Mouse (Mus musculus) v-Abl transformed pro-B cells (cell line): ENCODE results near the gene Hist1h2bq.

ENCODE experiments used
- in situ Hi-C, 2 experiments: fragments of 400-800 bp; cut with MboI; formaldehyde crosslinking; loops; one replicate each; pipeline ENCODE4 v1.15.1; 2025; ENCODE audit not compliant: unreplicated experiment in 2 of 2

Gene Hist1h2bq

DNA sequence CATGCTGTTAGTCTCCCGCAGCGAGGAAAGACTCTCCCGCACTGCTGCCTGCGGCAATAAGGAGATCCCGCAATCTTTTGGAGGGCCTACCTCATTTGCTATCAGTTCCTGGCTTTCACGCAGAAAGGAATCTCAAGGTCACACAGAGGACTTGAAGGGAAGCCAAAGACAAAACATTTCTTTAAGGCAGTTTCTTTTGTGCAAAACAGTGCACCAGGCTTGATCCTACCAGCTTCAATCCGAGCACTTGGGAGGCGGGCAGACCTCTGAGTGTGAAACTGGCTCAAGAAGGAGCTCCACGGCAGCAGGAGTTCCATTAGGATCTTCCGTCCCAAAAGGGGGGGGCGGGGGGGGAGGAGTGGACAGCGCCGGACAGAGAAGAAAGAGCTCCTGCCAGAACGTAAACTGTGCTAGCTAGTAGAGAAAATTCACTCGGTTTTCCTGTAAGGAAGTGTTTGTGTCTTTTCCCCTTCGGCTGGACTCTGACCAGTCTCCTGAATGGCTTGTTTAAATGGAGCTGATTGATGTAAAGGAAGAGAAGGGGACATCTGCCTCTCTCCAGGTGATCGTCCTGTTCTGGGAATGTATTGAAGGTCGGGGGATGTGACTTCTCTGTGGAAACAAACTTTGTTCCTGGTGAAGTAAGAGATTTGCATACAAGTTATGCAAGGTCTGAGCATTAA, 19.3 kb downstream of the Hist1h2bq start:
- in situ Hi-C loops: loop anchor here in 1 of 2 experiments (10.0 to 25.0 kb wide), 3 partner anchors 56 to 1972 kb away; partner anchors contain the start of genes Hist1h1a, Hist1h2ab, Hist1h3a and Hist1h3b

DNA sequence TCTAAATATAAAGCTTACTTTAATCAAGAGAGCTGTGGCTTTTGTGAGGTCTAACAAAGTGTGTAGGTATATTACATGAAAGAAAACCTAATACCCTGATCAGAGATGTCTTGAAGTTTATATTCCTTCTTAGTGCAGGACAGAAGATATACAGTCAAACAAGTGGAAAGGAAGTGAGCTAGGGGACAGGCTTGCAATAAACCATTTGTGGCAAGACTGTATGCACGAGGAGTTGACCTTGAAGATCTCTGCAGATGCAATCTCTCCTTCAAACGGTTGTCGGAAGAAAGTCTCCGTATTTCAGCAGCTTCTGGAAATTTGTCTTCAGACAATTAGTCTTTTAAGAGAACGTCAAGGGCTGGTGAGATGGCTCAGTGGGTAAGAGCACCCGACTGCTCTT, 20.1 kb downstream of the Hist1h2bq start:
- in situ Hi-C loops: loop anchor here (10.0 to 25.0 kb wide), 4 partner anchors 55 to 1972 kb away; partner anchors contain the start of genes Hist1h4j (in 2 of the 2), Hist1h1a (in 1 of the 2), Hist1h2ab (in 1 of the 2) and Hist1h2ai (in 1 of the 2)

DNA sequence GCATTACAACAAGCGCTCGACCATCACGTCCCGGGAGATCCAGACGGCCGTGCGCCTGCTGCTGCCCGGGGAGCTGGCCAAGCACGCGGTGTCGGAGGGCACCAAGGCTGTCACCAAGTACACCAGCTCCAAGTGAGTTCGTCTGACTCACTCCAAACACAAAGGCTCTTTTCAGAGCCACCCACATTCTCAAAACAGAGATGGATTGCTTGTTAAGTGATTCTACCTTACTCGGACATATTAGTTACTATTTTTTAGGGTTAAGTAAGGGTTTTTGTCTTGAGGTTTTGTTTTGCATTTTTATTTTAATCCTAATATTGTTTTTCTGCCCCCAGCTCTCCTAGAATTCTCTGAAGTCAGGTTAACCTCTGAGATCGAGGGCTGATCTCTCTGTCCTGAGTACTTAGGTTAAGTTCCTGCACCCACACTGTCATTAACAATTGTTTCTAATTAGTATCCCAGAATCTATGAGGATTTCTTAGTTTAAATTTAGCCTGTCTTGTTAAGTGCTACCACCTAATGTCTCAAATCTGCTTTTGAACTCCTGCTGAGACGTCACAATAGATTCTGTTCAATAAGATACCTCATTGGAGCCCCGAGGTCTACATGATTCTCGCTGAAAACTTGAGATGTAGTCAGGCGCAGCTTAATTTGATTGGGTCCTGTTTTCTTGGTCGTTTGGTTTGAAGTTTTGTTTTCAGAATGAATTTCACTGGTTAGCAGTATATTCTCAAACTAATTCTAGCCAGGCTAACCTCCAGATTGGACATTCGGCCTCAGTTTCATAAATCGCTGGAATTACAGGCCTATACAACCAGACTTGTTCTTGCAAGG, 22.0 kb downstream of the Hist1h2bq start:
- in situ Hi-C loops: loop anchor here (10.0 to 25.0 kb wide), 4 partner anchors 53 to 1974 kb away; partner anchors contain the start of genes Hist1h1a (in 1 of the 2), Hist1h2ab (in 1 of the 2), Hist1h2ai (in 1 of the 2) and Hist1h2bl (in 1 of the 2)

DNA sequence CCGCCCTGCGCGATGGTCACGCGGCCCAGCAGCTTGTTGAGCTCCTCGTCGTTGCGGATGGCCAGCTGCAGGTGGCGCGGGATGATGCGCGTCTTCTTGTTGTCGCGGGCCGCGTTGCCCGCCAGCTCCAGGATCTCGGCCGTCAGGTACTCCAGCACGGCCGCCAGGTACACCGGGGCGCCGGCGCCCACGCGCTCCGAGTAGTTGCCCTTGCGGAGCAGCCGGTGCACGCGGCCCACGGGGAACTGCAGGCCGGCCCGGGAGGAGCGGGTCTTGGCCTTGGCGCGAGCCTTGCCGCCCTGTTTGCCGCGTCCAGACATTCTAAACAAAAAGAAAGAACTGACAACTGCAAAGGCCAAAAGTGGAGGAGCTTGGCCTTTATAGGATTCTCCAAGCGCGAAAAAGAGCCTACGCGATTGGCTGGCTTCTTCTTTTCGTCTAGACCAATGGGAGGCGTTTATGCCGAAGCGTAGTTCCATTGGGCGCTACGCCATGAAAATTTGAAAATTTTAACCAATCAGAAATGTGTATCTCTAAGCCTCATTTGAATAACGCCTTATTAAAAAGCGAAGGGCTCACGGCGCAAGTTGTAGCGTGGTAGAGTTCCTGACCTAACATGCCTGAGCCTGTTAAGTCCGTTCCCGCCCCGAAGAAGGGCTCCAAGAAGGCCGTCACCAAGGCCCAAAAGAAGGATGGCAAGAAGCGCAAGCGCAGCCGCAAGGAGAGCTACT, 22.9 kb downstream of the Hist1h2bq start, which contains the start of the genes Hist1h2an and Hist1h2bp:
TSS of gene Hist1h2an (minus strand) at position 320 of the 731 bp plus-strand sequence.
TSS of gene Hist1h2bp (plus strand) at position 563 of the 731 bp plus-strand sequence.
- in situ Hi-C loops: loop anchor here (10.0 to 25.0 kb wide), 4 partner anchors 52 to 1975 kb away; partner anchors contain the start of genes Hist1h1a (in 1 of the 2), Hist1h2ab (in 1 of the 2), Hist1h2ai (in 1 of the 2) and Hist1h2bl (in 1 of the 2)

DNA sequence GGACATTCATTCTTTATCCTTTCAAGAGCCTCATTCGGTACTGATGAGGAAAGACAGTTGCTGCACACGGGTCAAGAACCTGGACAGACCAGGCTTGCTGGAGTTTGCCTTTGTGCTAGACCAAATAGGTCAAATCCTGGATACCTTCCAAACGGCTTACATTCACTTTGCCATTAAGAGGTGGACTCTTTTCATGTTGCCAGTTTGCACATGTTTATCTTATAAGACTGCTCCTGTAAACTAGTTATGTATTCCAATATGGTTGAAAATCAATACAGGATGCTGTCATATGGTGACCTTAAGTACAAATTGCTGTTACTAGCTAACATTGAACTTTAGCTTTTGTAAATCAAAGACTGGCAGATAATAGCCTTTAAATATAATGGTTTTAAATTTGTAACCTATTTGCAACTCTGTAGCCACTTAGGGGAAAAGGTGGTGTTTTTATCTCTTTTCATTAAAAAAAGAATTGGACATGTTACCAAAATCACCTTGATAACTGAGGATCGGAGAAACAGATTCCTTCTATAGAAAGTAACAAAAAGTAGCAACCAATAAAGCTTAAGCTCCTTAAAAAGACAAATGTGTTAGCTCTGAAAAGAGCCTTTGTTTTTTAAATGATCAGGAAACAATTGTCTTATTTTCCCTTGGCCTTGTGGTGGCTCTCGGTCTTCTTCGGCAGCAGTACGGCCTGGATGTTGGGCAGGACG, 23.7 kb downstream of the Hist1h2bq start:
- in situ Hi-C loops: loop anchor here (10.0 to 25.0 kb wide), 4 partner anchors 52 to 1976 kb away; partner anchors contain the start of genes Hist1h1a (in 1 of the 2), Hist1h2ab (in 1 of the 2), Hist1h2ai (in 1 of the 2) and Hist1h2bl (in 1 of the 2)

DNA sequence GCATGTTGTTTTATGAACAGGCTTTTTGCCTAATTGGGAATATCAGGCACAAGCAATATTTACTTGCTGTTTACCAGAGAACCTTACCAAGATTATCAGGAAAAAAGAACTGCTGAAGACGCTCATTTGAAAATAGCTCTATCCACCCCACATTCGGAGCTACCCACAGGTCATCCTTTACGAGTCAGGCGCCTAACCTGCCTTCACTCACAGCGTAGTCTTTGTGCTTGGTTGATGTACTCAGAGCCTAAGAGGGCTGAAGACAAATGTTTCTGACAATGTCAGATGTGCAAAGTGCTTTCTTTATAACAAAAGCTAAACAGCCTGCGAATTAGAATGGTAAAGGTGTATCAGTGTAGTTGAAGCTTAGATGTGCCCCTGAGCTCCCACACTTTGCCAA, 25.7 kb downstream of the Hist1h2bq start:
- in situ Hi-C loops: loop anchor here (10.0 to 25.0 kb wide), 4 partner anchors 50 to 1978 kb away; partner anchors contain the start of genes Hist1h1a (in 1 of the 2), Hist1h2ab (in 1 of the 2), Hist1h2ai (in 1 of the 2) and Hist1h2bl (in 1 of the 2)

DNA sequence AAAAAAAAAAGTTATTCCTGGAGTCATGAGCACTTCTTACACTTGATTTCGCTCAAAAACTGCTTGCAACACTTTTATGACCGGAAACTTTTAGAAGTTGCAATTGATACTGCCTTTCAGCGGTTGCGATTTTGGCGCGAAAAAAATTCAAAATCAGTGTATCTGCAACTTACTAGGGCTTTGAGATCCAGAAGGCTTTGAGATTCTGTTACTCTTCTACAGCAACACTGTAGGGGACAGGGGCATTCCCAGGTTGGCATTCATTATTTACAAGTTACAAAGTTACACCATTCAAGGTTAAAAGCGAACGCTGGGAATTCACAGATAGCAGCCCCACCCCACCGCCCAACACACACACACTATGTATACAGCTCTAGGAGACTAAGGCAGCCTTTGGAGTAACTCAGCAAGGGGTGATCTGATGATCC, 26.2 kb downstream of the Hist1h2bq start:
- in situ Hi-C loops: loop anchor here (10.0 to 25.0 kb wide), 4 partner anchors 49 to 1979 kb away; partner anchors contain the start of genes Hist1h1a (in 1 of the 2), Hist1h2ab (in 1 of the 2), Hist1h2ai (in 1 of the 2) and Hist1h2bl (in 1 of the 2)

DNA sequence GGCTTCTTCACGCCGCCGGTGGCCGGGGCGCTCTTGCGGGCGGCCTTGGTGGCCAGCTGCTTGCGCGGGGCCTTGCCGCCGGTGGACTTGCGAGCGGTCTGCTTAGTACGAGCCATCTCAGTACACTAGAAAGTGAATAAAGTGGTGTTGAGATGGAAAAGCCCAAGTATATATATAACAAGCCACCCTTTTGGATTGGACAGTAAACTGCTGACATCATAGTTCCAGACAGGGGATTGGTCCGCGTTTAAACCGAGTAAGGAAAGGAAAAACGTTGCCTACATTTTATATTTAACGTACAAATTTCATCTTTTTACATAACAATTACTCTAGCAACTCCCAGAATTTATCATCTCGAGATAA, 26.8 kb downstream of the Hist1h2bq start, which contains the start of gene Hist1h3i:
TSS of gene Hist1h3i (minus strand) at position 116 of the 363 bp plus-strand sequence.
- in situ Hi-C loops: loop anchor here (10.0 to 25.0 kb wide), 4 partner anchors 48 to 1979 kb away; partner anchors contain the start of genes Hist1h1a (in 1 of the 2), Hist1h2ab (in 1 of the 2), Hist1h2ai (in 1 of the 2) and Hist1h2bl (in 1 of the 2)

DNA sequence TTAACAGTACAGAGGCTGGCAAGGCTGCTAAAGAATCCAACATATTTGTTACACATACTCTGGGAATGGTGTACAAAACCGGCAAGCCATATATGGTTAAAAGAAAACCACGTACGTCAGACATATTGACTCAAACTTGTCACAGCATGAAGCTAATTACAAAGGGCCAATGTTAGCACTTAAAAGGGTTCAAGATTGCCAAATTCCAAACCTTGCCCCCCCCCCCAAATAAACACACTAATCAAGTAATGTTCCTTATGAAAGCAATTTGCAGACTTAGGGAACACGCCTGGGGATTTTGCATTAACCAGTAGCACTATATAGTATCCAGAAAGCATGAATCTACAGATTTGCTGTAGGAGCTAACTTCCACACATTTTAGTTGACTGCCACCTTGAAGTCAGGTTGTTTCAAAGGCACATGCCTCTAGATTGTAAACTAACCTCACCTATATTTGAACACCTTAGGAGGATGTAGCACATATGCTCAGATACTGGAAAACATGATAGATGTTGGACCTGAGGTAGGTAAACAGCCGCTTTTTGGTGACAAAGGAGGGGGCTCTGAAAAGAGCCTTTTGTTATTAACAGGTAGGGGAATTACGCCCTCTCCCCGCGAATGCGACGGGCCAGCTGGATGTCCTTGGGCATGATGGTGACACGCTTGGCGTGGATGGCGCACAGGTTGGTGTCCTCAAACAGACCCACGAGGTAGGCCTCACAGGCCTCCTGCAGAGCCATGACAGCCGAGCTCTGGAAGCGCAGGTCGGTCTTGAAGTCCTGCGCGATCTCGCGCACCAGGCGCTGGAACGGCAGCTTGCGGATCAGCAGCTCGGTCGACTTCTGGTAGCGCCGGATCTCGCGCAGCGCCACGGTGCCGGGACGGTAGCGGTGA, 27.4 kb downstream of the Hist1h2bq start:
- in situ Hi-C loops: loop anchor here (10.0 to 25.0 kb wide), 4 partner anchors 48 to 1980 kb away; partner anchors contain the start of genes Hist1h1a (in 1 of the 2), Hist1h2ab (in 1 of the 2), Hist1h2ai (in 1 of the 2) and Hist1h2bl (in 1 of the 2)

DNA sequence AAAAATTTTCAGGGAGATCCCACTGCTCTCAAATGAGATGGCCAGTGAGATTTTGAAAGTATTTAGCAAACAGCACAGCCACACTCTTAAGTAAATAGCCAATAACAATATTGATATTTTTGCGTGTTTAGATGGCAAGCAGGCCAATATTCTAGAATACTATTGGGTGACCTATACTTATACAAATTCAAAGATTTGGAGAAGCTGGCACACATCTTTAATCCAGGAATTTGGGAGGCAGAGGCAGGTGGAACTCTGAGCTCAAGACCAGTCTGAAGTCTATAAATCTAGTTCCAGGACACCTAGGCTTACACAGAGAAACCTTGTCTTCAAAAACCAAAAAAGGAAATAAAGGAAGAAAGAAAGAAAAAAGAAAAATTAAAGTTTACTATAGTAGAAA, 28.4 kb downstream of the Hist1h2bq start:
- in situ Hi-C loops: loop anchor here (10.0 to 25.0 kb wide), 4 partner anchors 47 to 1981 kb away; partner anchors contain the start of genes Hist1h1a (in 1 of the 2), Hist1h2ab (in 1 of the 2), Hist1h2ai (in 1 of the 2) and Hist1h2bl (in 1 of the 2)

DNA sequence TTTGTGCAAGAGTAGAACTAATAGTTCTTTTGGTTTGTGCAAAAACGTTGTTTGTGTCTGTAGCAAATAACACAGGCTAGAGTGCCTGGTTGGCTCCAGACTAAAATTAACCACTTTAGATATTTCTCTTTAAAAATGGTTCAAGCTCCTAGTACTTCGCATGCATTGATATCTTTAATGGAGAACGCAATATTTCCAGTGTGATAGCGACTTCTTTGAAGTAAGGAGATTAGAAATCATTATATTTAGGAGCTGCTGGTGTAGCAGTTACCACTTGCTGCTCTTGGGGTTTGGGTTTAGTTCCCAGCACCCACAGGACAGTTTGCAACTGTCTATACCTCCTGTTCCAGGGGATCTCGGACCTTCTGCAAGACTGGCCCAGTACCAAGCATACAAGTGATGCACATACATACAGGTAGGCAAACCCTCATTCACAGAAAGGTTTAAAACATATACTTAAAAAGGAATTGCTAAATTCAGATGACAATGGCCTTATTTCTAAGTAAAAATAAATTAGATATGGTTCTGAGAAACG, 28.9 kb downstream of the Hist1h2bq start:
- in situ Hi-C loops: loop anchor here (10.0 to 25.0 kb wide), 4 partner anchors 46 to 1981 kb away; partner anchors contain the start of genes Hist1h1a (in 1 of the 2), Hist1h2ab (in 1 of the 2), Hist1h2ai (in 1 of the 2) and Hist1h2bl (in 1 of the 2)

DNA sequence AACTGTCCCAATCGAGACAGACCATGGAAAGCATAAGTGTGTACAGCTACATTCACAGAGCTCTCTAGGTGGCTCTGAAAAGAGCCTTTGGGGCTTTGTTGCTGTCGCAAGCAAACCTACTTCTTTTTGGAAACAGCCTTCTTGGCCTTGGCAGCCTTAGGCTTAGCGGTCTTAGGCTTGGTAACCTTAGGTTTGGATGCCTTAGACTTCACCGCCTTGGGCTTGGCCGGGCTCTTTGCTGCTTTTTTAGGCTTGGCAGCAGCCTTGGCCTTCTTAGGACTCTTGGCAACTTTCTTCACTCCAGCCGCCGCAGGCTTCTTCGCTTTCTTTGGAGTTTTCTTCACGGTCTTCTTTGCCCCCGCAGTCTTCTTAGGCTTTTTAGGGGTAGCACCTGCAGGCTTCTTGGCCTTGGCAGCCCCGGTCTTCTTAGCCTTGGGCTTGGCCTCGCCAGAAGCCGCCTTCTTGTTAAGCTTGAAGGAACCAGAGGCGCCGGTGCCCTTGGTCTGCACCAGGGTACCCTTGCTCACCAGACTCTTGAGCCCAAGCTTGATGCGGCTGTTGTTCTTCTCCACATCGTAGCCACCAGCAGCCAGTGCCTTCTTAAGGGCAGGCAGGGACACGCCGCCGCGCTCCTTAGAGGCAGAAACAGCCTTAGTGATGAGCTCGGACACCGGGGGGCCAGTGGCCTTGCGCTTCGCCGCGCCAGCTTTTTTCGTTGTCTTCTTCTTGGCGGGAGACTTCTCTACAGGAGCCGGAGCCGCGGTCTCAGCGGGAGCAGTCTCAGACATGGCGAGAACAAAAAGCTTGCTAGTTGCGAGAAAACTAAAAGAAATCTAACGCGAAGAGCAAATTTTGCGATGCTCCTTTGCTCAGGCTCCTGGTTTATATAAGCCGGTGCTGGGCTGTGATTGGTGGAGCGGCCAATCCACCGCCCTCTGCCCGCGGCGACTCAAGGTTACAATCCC, 29.9 kb downstream of the Hist1h2bq start, which contains the start of gene Hist1h1b:
TSS of gene Hist1h1b (minus strand) at position 859 of the 965 bp plus-strand sequence.
- in situ Hi-C loops: loop anchor here (10.0 to 25.0 kb wide), 4 partner anchors 45 to 1982 kb away; partner anchors contain the start of genes Hist1h1a (in 1 of the 2), Hist1h2ab (in 1 of the 2), Hist1h2ai (in 1 of the 2) and Hist1h2bl (in 1 of the 2)

DNA sequence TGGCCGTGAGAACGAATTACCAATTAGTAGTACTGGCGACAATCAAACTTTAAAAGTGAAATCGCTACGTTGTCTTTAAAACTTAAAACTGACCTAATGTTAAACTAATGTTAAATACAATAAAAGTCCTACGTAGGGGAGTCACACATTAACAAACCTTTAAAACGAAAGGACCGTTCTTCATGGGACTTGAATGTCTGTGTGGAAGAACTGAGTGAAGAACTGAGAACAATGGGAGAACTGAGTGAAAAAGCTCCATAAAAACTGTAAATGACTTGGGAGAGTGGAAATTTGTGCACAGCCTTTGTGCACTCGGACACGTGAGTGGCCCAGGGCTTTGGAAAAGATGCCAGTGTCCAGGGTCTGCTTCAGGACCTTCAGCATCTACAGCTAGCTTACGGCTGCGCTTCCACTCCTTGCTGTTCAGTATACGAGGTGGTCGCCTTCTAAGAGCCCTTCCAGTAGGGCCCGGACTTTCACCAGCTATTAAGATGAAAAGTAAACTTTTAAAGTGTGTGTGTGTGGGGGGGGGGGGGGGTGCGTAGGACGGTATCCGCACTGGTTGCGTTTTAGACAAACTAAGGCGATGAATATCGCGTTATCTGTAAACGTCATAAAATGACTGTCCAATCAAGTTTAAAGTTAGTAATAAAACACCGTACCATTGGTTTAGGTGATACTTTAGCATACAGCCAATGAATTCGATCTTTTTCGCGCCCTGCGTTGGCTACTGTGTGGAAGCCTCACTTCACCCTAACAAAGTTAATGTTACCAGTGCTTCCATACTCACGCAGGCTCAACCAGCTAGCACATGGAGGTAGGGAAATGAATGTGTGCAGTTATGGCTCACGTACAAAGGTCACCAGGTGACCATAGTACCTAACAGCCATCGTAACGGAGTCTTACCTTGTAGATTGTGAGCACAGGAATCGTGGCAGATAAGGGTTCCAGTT, 30.9 kb downstream of the Hist1h2bq start:
- in situ Hi-C loops: loop anchor here in 1 of 2 experiments (25.0 kb wide), 2 partner anchors 1808 to 1983 kb away; partner anchors contain the start of genes Hist1h1a, Hist1h2ab, Hist1h3a and Hist1h3b
